ENCODE assay signal across 11 mouse cellular contexts in the genomic region with DNA sequence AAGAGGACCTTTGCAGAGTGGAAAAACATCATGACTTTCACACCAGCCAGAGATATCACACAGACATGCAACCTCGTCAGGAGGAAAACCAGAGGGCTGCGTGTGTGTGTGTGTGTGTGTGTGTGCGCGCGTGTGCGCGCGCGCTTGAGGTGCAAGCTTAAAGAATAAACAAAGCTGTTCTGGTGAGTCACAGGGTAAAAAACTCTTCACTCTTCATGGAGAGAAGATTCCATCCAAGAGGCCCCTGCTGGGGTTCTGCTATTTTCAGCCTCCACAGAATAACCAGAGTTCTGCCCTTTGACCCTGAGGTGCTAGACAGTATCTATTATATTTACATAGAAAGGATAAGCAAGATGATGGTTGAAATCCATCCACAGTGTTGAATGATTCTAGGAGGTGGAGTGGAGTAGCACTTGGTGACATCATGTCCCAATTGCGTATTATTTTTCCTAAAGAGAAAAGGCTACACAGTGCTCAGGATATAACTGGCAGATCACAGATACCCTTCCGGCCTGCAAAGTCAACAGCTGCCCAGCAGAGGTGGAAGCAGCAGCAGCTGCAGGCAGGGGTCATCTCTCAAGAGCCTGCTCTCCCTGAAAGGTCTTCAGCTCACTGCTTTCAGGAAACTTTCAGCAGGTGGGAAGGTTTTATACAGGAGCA. TPM values are rescaled to one million over a fixed set of nuclear protein-coding genes. Genes with fewer than 3 reads are reported as not detected.
DNase-seq lines count a peak whose midpoint lies in the region; ATAC-seq and TF ChIP-seq lines count a peak whose summit lies in the region.
"Had no signal": no experiment of that assay in that cellular context is flagged by ENCODE, and none has a peak within 500 bp of the region (broad histone marks: within the 10 kb centered on the region; RNA-seq: fewer than 3 reads in every experiment).

No protein-coding gene starts in this region.

- 11% methylated on average over 11 of the region's 11 CpGs for WGBS in heart, embryonic 13.5 days
- WGBS in liver, embryonic 12.5 days (ENCODE audit: insufficient replicate concordance), result 67% methylated on average over 11 of the region's 11 CpGs
- 80% methylated on average over 11 of the region's 11 CpGs for WGBS in midbrain, embryonic 11.5 days
- 88% methylated on average over 11 of the region's 11 CpGs for WGBS in neural tube, embryonic 15.5 days

- H3K27ac ChIP-seq in heart, embryonic 13.5 days (replicated peaks), result peak overlapping the region; percentile 91
- peak overlapping the region; percentile 40; the same call in 1 of the 2 replicates for H3K27ac ChIP-seq in liver, embryonic 12.5 days
- no peak overlapping the region for H3K27ac ChIP-seq in midbrain, embryonic 11.5 days (ENCODE audit: low read depth, low read length)
- H3K27ac ChIP-seq in neural tube, embryonic 15.5 days (replicated peaks), result no peak overlapping the region

- H3K4me1 ChIP-seq in heart, embryonic 13.5 days, result peaks cover 98% of the 10 kb centered on the region
- peaks cover 53% of the 10 kb centered on the region for H3K4me1 ChIP-seq in liver, embryonic 12.5 days
- H3K4me1 ChIP-seq in midbrain, embryonic 11.5 days (ENCODE audit: control insufficient read depth, insufficient read depth, low read length), result no peaks in the 10 kb centered on the region
- 0 out of 2 replicates have a peak, but pooled peaks cover 5% of the 10 kb centered on the region for H3K4me1 ChIP-seq in neural tube, embryonic 15.5 days

- no peaks in the 10 kb centered on the region for H3K9me3 ChIP-seq in heart, embryonic 13.5 days
- no peaks in the 10 kb centered on the region for H3K9me3 ChIP-seq in liver, embryonic 12.5 days (replicated peaks)
- H3K9me3 ChIP-seq in midbrain, embryonic 11.5 days (ENCODE audit: control insufficient read depth, low read length), result no peaks in the 10 kb centered on the region
- no peaks in the 10 kb centered on the region for H3K9me3 ChIP-seq in neural tube, embryonic 15.5 days (replicated peaks)

- intact Hi-C loops in heart, postnatal 10 days (cut with DNase I), result loop anchor here (2.0 kb wide), 1 partner anchor 18 kb away; no protein-coding TSS in a partner anchor

- peaks cover 8% of the 10 kb centered on the region for H3K36me3 ChIP-seq in heart, embryonic 13.5 days
- H3K36me3 ChIP-seq in C2C12 (ENCODE audit: control insufficient read depth, insufficient read depth), result no peaks in the 10 kb centered on the region
- H3K36me3 ChIP-seq in liver, embryonic 12.5 days, result no peaks in the 10 kb centered on the region
- H3K36me3 ChIP-seq in midbrain, embryonic 11.5 days (ENCODE audit: control insufficient read depth, insufficient read depth, low read length), result no peaks in the 10 kb centered on the region
- no peaks in the 10 kb centered on the region for H3K36me3 ChIP-seq in neural tube, embryonic 15.5 days

- peaks cover 2% of the 10 kb centered on the region for H3K79me3 ChIP-seq in C2C12 (ENCODE audit: low read depth)

- no peak overlapping the region for H3K4me3 ChIP-seq in heart, embryonic 13.5 days
- no peak overlapping the region for H3K4me3 ChIP-seq in C2C12 (ENCODE audit: insufficient read depth, poor library complexity, severe bottlenecking)
- no peak overlapping the region for H3K4me3 ChIP-seq in liver, embryonic 12.5 days
- H3K4me3 ChIP-seq in midbrain, embryonic 11.5 days (ENCODE audit: low read depth, low read length), result no peak overlapping the region
- H3K4me3 ChIP-seq in neural tube, embryonic 15.5 days (replicated peaks), result no peak overlapping the region
- H3K4me3 ChIP-seq: gastrocnemius, adult 2 months; megakaryocyte, embryonic 14.5 days had no signal

- H3ac ChIP-seq in C2C12 (ENCODE audit: control insufficient read depth, insufficient read length, low read depth), result no peak overlapping the region

- H3K79me2 ChIP-seq in C2C12 (ENCODE audit: control insufficient read depth, insufficient read depth), result peaks cover 24% of the 10 kb centered on the region

- no peaks in the 10 kb centered on the region for H3K27me3 ChIP-seq in heart, embryonic 13.5 days (replicated peaks)
- H3K27me3 ChIP-seq in C2C12 (ENCODE audit: control insufficient read depth, insufficient read depth, insufficient read length), result no peaks in the 10 kb centered on the region
- H3K27me3 ChIP-seq in liver, embryonic 12.5 days (replicated peaks), result no peaks in the 10 kb centered on the region
- no peaks in the 10 kb centered on the region for H3K27me3 ChIP-seq in midbrain, embryonic 11.5 days (ENCODE audit: control insufficient read depth, insufficient read depth, low read length)
- no peaks in the 10 kb centered on the region for H3K27me3 ChIP-seq in neural tube, embryonic 15.5 days (replicated peaks)
- H3K27me3 ChIP-seq: megakaryocyte, embryonic 14.5 days had no signal

- H3K4me2 ChIP-seq in heart, embryonic 13.5 days, result peak overlapping the region; percentile 41
- H3K4me2 ChIP-seq in liver, embryonic 12.5 days, result no peak overlapping the region
- H3K4me2 ChIP-seq in midbrain, embryonic 11.5 days, result no peak overlapping the region
- H3K4me2 ChIP-seq in neural tube, embryonic 15.5 days, result no peak overlapping the region

- no peak for DNase-seq in heart, postnatal 10 days
- DNase-seq in embryo, embryonic 9.5 days (ENCODE audit: extremely low spot score), result peak; percentile 39
- no peak for DNase-seq in midbrain, embryonic 11.5 days (ENCODE audit: low spot score, missing footprints)
- DNase-seq in adrenal gland, adult 18-20 months (ENCODE audit: low spot score in 2 of 2), result no peak
- DNase-seq: adrenal gland, postnatal 25 days; gastrocnemius, adult 2 months had no signal

- peak; percentile 29 for ATAC-seq in heart, embryonic 13.5 days (ENCODE audit: extremely low read depth, insufficient number of reproducible peaks, low FRiP score, low TSS enrichment)
- ATAC-seq in liver, embryonic 12.5 days, result 0 out of 2 replicates have a peak, but pooled peaks have one; percentile 24
- no peak for ATAC-seq in midbrain, embryonic 11.5 days (ENCODE audit: low FRiP score)
- no peak for ATAC-seq in neural tube, embryonic 15.5 days (ENCODE audit: low FRiP score)

- H3K9ac ChIP-seq in heart, embryonic 13.5 days, result peak overlapping the region; percentile 37
- no peak overlapping the region for H3K9ac ChIP-seq in liver, embryonic 12.5 days
- H3K9ac ChIP-seq in midbrain, embryonic 11.5 days (ENCODE audit: low read length), result no peak overlapping the region
- no peak overlapping the region for H3K9ac ChIP-seq in neural tube, embryonic 15.5 days (replicated peaks)

- no peak for TF ChIP-seq CTCF in C2C12 (IDR thresholded peaks at IDR 0.05; ENCODE audit: control insufficient read depth, insufficient read depth, insufficient read length)

TF ChIP-seq in C2C12, 6 proteins besides CTCF, POLR2A, EP300 and RAD21:
- TF ChIP-seq MYOD1 (IDR thresholded peaks at IDR 0.05; ENCODE audit: control insufficient read depth, insufficient read length, low read depth), result peak; percentile 36
- TF ChIP-seq CEBPB (IDR thresholded peaks at IDR 0.05; ENCODE audit: low read depth), result no peak
- TF ChIP-seq FOSL1 (IDR thresholded peaks at IDR 0.05; ENCODE audit: insufficient read depth, low read length, poor library complexity, severe bottlenecking), result no peak

RNA-seq across cellular contexts. Expression of gene Creb3l2, which starts 41.0 kb away (rescaled TPM):
- polyA plus RNA-seq in heart, embryonic 13.5 days (2015; fragmentation: Nextera tagmentation; extraction: Ambion mirVana), result 29.9 and 30.1 TPM in 2 replicates
- 10 to 100 TPM; 40.0 to 42.0 TPM for total RNA-seq in heart, postnatal 10 days (2021)
- polyA plus RNA-seq in C2C12 (2012; fragmentation: generic; extraction: Trizol), result 8.8 TPM
- 5.0 and 5.1 TPM in 2 replicates for polyA plus RNA-seq in liver, embryonic 12.5 days (2016; fragmentation: Nextera tagmentation; extraction: Ambion mirVana)
- 4.9 and 5.5 TPM in 2 replicates for polyA plus RNA-seq in midbrain, embryonic 11.5 days (2014; fragmentation: Nextera tagmentation; extraction: Ambion mirVana)
- 10 to 100 TPM; 60.1 to 71.2 TPM for total RNA-seq in adrenal gland, adult 18-20 months (2021)
- 4.1 and 7.3 TPM in 2 replicates for polyA plus RNA-seq in neural tube, embryonic 15.5 days (2015; fragmentation: Nextera tagmentation; extraction: Ambion mirVana)

Comparison
In these comparisons a context has a peak if more than half of its experiments do, and no peak if none do; other contexts are left out.
1. ATAC-seq: peak in heart, embryonic 13.5 days (single experiment) and liver, embryonic 12.5 days (single experiment); none in midbrain, embryonic 11.5 days (single experiment) and neural tube, embryonic 15.5 days (single experiment).
2. H3K27ac ChIP-seq: peak in heart, embryonic 13.5 days (single experiment) and liver, embryonic 12.5 days (single experiment); none in midbrain, embryonic 11.5 days (single experiment) and neural tube, embryonic 15.5 days (single experiment).